Mouse (Mus musculus) small intestine, adult 2 months (tissue): ENCODE measurements around the gene Atp8b2. TPM values are rescaled to one million over a fixed set of nuclear protein-coding genes. Genes with fewer than 3 reads are reported as not detected.
A peak's percentile ranks its signal among the peaks of the same experiment; 100 is the strongest.

ENCODE experiments used
- H3K27ac ChIP-seq: fragments of 200-500 bp; 2 replicates; pipeline ENCODE4 v1.5.1; 2012; ENCODE audit warnings: low read depth, low read length, control low read depth, inconsistent platforms; ENCODE audit not compliant: insufficient read depth
- H3K27me3 ChIP-seq: fragments of 200-500 bp; 2 replicates; pipeline ENCODE4 v1.6.1; 2012; ENCODE audit warnings: mild to moderate bottlenecking, moderate library complexity, low read length, inconsistent platforms; ENCODE audit not compliant: control insufficient read depth, insufficient read depth
- H3K36me3 ChIP-seq: fragments of 200-500 bp; 2 replicates; pipeline ENCODE4 v1.6.1; 2012; ENCODE audit warnings: mild to moderate bottlenecking, low read length, control low read depth, inconsistent platforms; ENCODE audit not compliant: control insufficient read depth, insufficient read depth
- H3K4me1 ChIP-seq: fragments of 200-500 bp; 2 replicates; pipeline ENCODE4 v1.6.1; 2012; ENCODE audit warnings: low read length, inconsistent platforms, mixed read lengths; ENCODE audit not compliant: control insufficient read depth, insufficient read depth, insufficient read length
- H3K4me3 ChIP-seq: fragments of 200-500 bp; 2 replicates; pipeline ENCODE4 v1.5.1; 2012; ENCODE audit warnings: low read depth, mild to moderate bottlenecking, control low read depth, inconsistent platforms, low read length, moderate library complexity
- CTCF ChIP-seq: fragments of 200-500 bp; IDR thresholded peaks from 2 replicates; pipeline ENCODE4 v1.5.1; 2012; ENCODE audit warnings: low read depth, mild to moderate bottlenecking, control low read depth, inconsistent platforms, low read length, moderate library complexity, mixed read lengths; ENCODE audit not compliant: insufficient replicate concordance, insufficient read length; ENCODE audit errors: extremely low read depth
- POLR2A ChIP-seq: fragments of 200-500 bp; IDR thresholded peaks from 2 replicates; pipeline ENCODE4 v1.6.1; 2012; ENCODE audit warnings: low read depth, mild to moderate bottlenecking, control low read depth, inconsistent platforms, low read length, moderate library complexity
- WGBS: fragments of 180-500 bp; shearing (Covaris S2); methylation state at CpG from one replicate; pipeline ENCODE4 v1.1.7; 2018; 5-methylcytosine and 5-hydroxymethylcytosine counted together
- polyA plus RNA-seq: library from polyadenylated mRNA; depleted of rRNA; stranded (reverse); fragments of >200 nt; gene quantifications from 2 replicates; pipeline ENCODE4 v1.2.3, GENCODE M21; 2012

The Atp8b2 gene
- polyA plus RNA-seq, 1 experiment, result 13.5 TPM

DNA sequence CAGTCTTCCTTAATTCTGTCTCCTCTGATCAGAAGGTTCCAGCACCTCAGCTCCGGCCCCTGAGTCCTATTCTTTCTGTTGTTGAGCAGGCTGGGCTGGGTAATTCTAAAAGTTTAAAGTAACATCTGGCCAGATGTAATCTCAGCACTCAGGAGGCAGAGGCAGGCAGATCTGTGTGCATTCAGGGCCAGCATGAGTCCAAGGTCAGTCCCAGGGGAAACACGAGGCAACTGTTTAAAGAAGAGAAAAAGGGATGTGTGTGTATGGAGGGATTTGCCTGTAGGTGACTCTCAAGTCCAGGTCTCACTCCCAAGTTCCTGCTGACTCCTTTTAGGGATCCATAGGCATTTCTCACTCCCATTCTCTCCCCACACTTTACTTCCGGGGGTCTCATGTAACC is 55.5 kb downstream of the Atp8b2 start:
- Histone ChIP-seq H3K27ac (no peak overlapping the region), H3K4me1 (no peaks in the 10 kb centered on the region; the same call in 1 of the 2 replicates)
- WGBS, result 78% methylated on average over 3 of the region's 3 CpGs

DNA sequence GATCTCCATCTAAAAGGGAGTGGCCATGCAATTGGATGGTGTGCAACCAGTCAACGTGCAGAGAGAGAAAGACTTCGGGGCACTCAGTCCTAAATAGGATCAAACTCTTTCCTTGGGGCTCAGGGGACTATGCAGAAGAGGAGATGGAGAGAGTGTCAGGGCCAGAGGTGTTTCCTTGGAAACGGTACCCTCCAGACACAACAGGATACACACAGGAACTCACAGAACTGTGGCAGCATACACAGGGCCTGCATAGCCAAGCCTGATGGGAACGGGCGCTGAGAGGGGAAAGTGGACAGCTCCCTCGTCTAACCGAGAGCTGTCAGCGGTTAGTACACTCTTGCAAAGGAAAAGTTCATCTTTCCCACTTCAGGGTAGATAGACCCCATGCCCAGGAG is 63.8 kb downstream of the Atp8b2 start:
- peak overlapping the region; percentile 44 for H3K27ac ChIP-seq
- no peak for TF ChIP-seq POLR2A
- TF ChIP-seq CTCF, result no peak

More for the DNA sequence above, 55.5 kb downstream of the Atp8b2 start:
- Histone ChIP-seq H3K27me3 (no peaks in the 10 kb centered on the region), H3K4me3 (no peak overlapping the region), H3K36me3 (no peaks in the 10 kb centered on the region)
- TF ChIP-seq POLR2A (no peak), CTCF (no peak)

GRCm38 (mm10) chr3:89898870-89899510 is 64.3 kb downstream of the Atp8b2 start:
- Histone ChIP-seq H3K27ac (peak overlapping the region; percentile 47), H3K27me3 (no peaks in the 10 kb centered on the region), H3K4me1 (peaks cover 8% of the 10 kb centered on the region; the same call in 1 of the 2 replicates), H3K36me3 (no peaks in the 10 kb centered on the region), H3K4me3 (no peak overlapping the region)
- no peak for TF ChIP-seq CTCF
- TF ChIP-seq POLR2A, result no peak
- WGBS, result 71% methylated on average over 5 of the region's 5 CpGs

More for the DNA sequence above, 63.8 kb downstream of the Atp8b2 start:
- H3K4me1 ChIP-seq, result peaks cover 8% of the 10 kb centered on the region; the same call in 1 of the 2 replicates
- no peak overlapping the region for H3K4me3 ChIP-seq
- H3K27me3 ChIP-seq, result no peaks in the 10 kb centered on the region
- H3K36me3 ChIP-seq, result no peaks in the 10 kb centered on the region
- WGBS, result 79% methylated on average over 8 of the region's 8 CpGs

DNA sequence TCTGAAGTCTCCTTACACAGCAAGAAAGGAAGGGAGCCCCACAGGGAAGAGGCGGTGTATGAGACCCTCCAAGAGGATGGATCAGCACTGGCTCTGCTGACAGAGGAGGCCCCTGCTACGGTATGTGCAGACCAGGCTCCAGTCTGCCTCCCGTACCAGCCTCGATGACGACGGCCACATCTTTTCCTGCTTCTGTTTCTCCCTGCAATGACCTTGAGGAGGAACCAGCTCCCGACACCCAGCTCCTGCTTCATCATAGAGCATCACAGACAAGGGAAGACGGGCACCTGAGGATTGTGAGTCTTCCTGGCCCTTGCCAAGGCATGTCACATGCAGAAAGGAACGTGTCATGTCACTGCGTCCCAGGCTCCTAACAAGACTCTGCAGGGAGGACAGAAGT is 65.3 kb downstream of the Atp8b2 start:
- peaks cover 8% of the 10 kb centered on the region; the same call in 1 of the 2 replicates for H3K4me1 ChIP-seq
- H3K36me3 ChIP-seq, result no peaks in the 10 kb centered on the region
- no peak for TF ChIP-seq CTCF
- TF ChIP-seq POLR2A, result no peak
- WGBS, result 80% methylated on average over 10 of the region's 10 CpGs
- no peak overlapping the region for H3K27ac ChIP-seq
- no peak overlapping the region for H3K4me3 ChIP-seq
- no peaks in the 10 kb centered on the region for H3K27me3 ChIP-seq

GRCm38 (mm10) chr3:89897204-89897796 is 66.0 kb downstream of the Atp8b2 start:
- Histone ChIP-seq H3K4me3 (no peak overlapping the region), H3K27ac (no peak overlapping the region), H3K36me3 (no peaks in the 10 kb centered on the region), H3K27me3 (no peaks in the 10 kb centered on the region), H3K4me1 (peaks cover 8% of the 10 kb centered on the region; the same call in 1 of the 2 replicates)
- TF ChIP-seq CTCF, result no peak
- TF ChIP-seq POLR2A, result no peak
- WGBS, result 83% methylated on average over 8 of the region's 8 CpGs

GRCm38 (mm10) chr3:89896571-89896970 is 66.7 kb downstream of the Atp8b2 start:
- H3K27ac ChIP-seq, result no peak overlapping the region
- WGBS, result 39% methylated on average over 5 of the region's 5 CpGs
- no peak overlapping the region for H3K4me3 ChIP-seq
- TF ChIP-seq CTCF, result no peak
- no peak for TF ChIP-seq POLR2A
- peaks cover 8% of the 10 kb centered on the region; the same call in 1 of the 2 replicates for H3K4me1 ChIP-seq
- H3K27me3 ChIP-seq, result no peaks in the 10 kb centered on the region
- H3K36me3 ChIP-seq, result no peaks in the 10 kb centered on the region

GRCm38 (mm10) chr3:89892517-89893106 is 70.7 kb downstream of the Atp8b2 start:
- Histone ChIP-seq H3K27me3 (no peaks in the 10 kb centered on the region), H3K4me3 (no peak overlapping the region), H3K36me3 (no peaks in the 10 kb centered on the region), H3K4me1 (no peaks in the 10 kb centered on the region; the same call in 1 of the 2 replicates), H3K27ac (no peak overlapping the region)
- no peak for TF ChIP-seq CTCF
- no peak for TF ChIP-seq POLR2A
- 82% methylated on average over 5 of the region's 5 CpGs for WGBS
